Mouse (Mus musculus) layer of hippocampus, adult 9-10 months (tissue): ENCODE results near the gene Lsm4.
A peak's percentile ranks its signal among the peaks of the same experiment; 100 is the strongest.

Experiments
- DNase-seq: peaks from one replicate; pipeline ENCODE4 v3.0.0; 2022; ENCODE audit warnings: low spot score

The Lsm4 gene

DNA sequence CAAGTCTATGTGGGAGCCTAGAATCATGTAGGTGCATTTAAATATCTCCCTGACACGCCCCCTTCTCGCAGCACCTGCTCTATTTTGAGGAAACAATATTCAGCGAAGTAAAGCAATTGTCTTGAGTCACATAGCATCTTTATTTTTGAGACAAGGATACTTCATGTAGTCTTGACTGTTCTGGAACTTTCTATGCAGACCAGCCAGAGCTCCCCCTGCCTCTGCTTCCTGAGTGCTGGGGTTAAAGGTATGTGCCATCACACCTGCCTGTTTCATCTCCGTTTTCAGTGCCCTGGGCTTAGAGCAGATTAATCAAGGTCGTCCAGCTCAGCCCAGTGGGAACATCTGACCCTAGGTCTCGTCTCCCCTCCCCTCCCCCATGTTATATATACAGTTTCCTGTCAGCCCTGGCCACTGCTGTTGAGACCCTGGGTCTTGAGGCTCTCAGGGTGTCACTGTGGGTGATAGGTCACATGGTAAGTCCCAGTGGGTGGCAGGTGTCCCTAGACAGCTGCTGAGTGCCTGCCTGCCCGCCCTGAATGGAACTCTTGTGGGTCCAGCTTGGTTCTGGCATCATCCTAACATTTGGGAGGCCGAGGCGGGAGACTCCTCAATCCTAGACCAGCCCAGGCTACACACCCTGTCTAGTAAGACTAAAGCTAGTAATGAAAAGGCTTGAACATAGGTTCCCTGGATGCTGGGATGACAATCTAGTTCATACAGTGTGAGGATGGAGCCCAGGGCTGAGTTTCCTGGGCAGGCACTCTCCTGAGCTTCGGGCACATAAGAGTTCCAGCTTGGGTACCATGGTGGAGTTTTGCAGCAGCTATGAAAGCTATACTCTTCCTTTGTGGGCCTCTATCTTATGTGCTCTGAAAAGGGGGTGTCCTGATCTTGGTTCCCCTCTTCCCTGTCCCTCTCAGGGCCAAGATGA, 28.3 kb downstream of the Lsm4 start:
- DNase-seq = no peak

- DNase-seq = no peak
These were observed 29.2 kb downstream of the Lsm4 start for GRCm38 (mm10) chr8:70701982-70702841.

- DNase-seq = no peak
These were observed 29.8 kb downstream of the Lsm4 start for GRCm38 (mm10) chr8:70702842-70703182.

DNA sequence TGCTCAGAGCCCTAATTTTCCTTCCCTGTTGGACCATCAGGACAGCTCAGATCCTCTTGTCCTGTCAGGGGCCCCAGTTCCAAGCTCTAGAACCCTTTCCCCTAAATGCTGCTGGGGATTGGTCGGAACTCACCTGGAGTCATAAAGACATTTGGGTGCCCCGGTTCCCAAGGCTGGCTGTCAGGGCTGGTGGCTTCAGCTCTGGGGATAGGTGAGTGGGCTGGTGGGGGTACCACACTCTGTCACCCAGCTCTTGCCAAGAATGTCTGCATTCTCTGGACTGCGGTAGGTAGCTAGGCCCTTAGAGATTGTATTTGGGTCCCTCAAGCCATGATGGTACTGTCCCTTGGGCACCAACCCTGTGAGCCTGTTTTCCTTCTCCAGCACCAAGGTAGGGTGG, 30.2 kb downstream of the Lsm4 start, which contains the start of gene Iqcn:
Gene Iqcn, plus strand, starts transcription at position 171 of the 400 bp plus-strand sequence.
- DNase-seq = no peak

- no peak for DNase-seq
These were observed 35.2 kb downstream of the Lsm4 start for GRCm38 (mm10) chr8:70708281-70708680.

GRCm38 (mm10) chr8:70709794-70710193, 36.7 kb downstream of the Lsm4 start:
- DNase-seq = no peak

DNA sequence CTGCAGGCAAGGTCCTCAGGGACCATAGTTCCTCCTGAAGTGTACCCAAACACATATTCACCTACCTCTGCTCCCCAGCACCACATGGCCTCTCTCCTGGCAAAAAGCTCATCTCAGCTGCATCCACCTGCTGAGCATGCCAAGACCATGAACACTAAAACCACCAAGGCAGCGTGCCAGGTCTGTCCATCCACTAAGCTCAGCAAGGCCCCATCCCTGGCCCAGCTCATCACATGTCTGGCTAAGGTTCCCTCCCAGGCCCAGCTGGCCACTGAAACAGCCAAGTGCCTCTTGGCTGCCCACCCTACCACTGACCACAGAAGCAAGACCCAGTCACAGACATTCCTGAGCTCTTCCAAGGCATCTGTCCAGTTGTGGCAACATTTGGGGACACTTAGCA, 37.2 kb downstream of the Lsm4 start:
- DNase-seq = no peak

DNA sequence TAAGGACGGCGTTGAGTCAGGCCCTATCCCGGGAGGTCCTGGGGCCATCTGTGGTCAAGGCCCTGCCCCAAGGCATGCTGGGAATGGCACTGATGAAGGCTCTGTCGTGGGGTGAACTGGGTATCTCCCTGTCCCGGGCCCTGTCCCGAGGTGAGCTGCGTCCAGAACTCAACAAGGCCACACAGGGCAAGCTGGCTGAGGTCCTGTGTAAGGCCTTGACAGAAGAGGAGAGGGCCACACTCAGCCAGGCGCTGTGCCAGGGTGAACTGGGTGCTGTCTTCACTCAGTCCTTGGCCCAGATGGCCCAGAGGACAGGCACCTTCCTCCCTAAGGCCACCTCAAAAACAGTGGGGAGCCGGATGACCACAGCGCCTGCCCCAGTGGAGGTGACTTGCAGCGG, 38.0 kb downstream of the Lsm4 start:
- no peak for DNase-seq

DNA sequence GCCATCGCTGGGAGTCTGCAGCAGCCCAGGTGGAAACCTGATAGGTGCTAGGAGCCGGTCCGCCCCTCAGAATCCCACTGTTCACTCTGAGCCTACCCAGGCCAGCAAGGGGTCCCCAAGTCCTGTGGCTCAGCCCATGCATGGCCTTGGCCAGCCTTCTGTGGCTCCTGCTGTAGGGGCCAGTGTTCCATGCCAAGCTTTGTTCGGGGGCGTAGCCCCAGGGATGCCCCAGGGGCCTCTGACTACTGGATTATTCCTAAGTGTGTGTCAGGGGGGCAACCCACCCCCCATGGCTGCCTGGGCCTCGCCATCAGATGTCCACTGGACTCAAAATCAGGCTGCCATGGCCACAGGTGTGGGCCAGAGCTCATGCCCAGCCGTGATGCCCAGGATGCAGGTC, 40.9 kb downstream of the Lsm4 start:
- no peak for DNase-seq

GRCm38 (mm10) chr8:70715086-70715485, 42.0 kb downstream of the Lsm4 start:
- DNase-seq = no peak

- no peak for DNase-seq
These were observed 43.7 kb downstream of the Lsm4 start for GRCm38 (mm10) chr8:70716521-70717400.

- DNase-seq = no peak
These were observed 45.2 kb downstream of the Lsm4 start, which contains the start of gene Gm3336 for GRCm38 (mm10) chr8:70718297-70718696. Gene Gm3336, plus strand, starts transcription at chr8:70718543.

- DNase-seq = no peak
These were observed 46.8 kb downstream of the Lsm4 start for GRCm38 (mm10) chr8:70719796-70720270.

DNA sequence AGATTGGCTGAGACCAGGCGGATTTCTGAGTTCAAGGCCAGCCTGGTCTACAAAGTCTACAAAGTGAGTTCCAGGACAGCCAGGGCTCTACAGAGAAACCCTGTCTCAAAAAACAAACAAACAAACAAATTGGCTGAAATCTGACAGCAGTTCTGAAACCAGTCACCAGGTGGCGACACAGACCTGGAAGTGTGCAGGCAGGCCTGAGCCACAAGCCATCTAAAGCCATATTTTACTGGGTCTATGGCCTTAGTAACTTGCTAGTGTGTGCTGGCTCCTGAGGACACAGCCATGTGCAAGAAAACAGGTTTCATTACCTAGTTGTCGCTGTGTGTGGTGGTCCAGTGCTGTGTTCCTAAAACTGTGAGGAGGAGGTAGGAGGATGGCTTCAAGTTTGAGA, 47.7 kb downstream of the Lsm4 start:
- peak; percentile 86 for DNase-seq

GRCm38 (mm10) chr8:70721601-70722000, 48.6 kb downstream of the Lsm4 start:
- DNase-seq = no peak

DNA sequence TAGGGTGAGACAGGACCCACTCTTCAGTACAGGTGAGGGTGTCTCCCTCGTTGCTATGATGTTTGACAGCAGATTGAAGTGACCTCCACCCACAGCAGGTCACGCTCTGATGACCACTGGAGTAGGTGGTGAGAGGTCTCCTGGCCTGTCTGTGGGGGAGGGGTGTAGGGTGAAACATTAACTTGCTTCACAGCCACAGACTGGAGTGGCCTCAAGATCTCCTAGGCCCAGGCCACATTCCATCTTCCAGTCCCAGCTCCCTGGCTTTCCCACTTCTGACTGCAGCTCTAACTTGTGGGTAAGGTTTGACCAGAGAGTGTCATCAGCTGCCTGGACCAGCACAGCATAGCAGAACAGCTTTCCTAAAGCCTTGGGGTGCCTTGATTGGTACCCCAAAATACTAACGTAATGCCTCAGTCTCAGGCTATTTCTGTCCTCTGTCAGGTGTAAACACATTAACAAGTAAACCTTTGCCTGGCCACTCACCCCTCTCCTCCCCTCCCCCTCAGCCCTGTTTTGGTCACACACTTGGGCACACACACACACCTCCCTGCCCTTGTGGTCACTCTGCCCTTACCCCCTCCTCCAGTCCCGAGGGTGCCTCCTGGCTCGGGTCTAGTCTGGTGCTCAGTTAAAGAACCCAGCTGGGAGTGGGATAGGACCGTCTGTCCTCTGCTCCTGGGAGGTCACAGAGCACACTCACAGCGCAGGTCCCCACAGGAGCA, 50.6 kb downstream of the Lsm4 start, which contains the start of gene Pde4c:
Gene Pde4c, plus strand, starts transcription at position 235 of the 725 bp plus-strand sequence.
- no peak for DNase-seq

- DNase-seq = no peak
These were observed 51.2 kb downstream of the Lsm4 start for GRCm38 (mm10) chr8:70724216-70724615.

- no peak for DNase-seq
These were observed 52.9 kb downstream of the Lsm4 start for GRCm38 (mm10) chr8:70725792-70726447.

GRCm38 (mm10) chr8:70726721-70727120, 53.7 kb downstream of the Lsm4 start:
- no peak for DNase-seq
